Mouse (Mus musculus) right cerebral cortex, postnatal 4 days (tissue): ENCODE measurements around the gene Inpp4a.

Source experiments
- DNase-seq: peaks from one replicate; pipeline ENCODE4 v3.0.0-alpha.2; 2022

Gene Inpp4a

GRCm38 (mm10) chr1:37427144-37427875, 127.6 kb downstream of the Inpp4a start:
- no peak for DNase-seq

- DNase-seq, result no peak
These were observed 129.2 kb downstream of the Inpp4a start for GRCm38 (mm10) chr1:37428911-37429310.

DNA sequence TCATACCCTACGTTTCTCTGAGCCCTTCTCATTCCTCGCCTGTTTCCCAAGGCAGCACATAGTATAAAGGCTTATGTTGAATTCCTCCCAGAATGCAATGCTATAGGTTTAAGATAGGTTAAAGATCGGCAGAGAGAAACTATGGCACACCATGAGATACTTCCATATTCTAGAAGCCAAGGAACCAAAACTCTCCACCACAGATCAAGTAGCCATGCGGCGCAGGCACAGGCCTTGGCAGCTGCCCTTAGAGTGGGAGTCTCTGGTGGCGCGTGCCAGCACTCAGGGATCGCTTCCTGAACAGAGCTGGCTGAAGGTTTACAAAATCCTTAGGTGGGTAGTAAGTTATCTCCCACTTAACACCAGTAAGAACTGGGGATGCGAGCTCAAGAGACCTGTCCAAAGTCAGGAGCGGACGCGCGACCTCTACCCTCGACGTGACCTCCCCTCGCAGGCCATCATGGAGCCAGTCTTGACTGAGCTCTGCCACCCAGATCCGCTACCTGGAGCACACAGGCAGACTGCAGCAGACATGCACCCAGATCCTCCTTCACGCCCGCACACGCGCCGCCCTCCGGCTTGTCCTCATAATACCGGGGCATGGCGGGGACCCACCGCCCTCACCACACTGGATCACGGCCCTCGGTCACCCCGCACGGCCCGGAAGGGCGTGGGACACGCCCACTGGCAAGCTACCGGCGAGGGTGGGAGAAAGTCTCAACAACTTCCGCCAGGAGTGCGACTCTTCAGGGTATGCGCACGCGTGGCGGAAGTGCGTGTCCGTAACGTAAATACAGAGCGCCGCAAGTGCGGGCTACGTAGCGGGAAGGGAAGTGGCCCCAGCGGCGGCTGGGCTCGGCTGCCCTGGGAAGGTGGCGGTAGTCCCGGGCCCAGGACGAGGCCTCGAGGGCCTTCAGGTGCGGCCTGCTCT, 130.0 kb downstream of the Inpp4a start, which contains the start of the genes Coa5 and Unc50:
Coa5 (minus strand) TSS at position 738 of the 931 bp plus-strand sequence.
Unc50 (plus strand) TSS at position 774 of the 931 bp plus-strand sequence.
- peak; percentile 89 for DNase-seq

GRCm38 (mm10) chr1:37430297-37430840, 130.7 kb downstream of the Inpp4a start:
- no peak for DNase-seq

- no peak for DNase-seq
These were observed 136.8 kb downstream of the Inpp4a start for GRCm38 (mm10) chr1:37436419-37436818.

GRCm38 (mm10) chr1:37442848-37443835, 143.5 kb downstream of the Inpp4a start:
- DNase-seq, result no peak

GRCm38 (mm10) chr1:37448361-37449095, 148.9 kb downstream of the Inpp4a start:
- peak; percentile 77 for DNase-seq

- no peak for DNase-seq
These were observed 151.6 kb downstream of the Inpp4a start for GRCm38 (mm10) chr1:37451270-37451669.

GRCm38 (mm10) chr1:37457546-37457945, 157.9 kb downstream of the Inpp4a start:
- no peak for DNase-seq
